Mouse (Mus musculus) cerebellum, postnatal 4 days (tissue): ENCODE measurements around the gene Zcwpw1.
A peak's percentile ranks its signal among the peaks of the same experiment; 100 is the strongest.

Experiments used
- DNase-seq, 2 experiments: peaks; one replicate each; pipeline ENCODE4 v3.0.0; 2022; ENCODE audit warnings: low spot score in 2 of 2, mixed read lengths in 1 of 2

Zcwpw1 gene

DNA sequence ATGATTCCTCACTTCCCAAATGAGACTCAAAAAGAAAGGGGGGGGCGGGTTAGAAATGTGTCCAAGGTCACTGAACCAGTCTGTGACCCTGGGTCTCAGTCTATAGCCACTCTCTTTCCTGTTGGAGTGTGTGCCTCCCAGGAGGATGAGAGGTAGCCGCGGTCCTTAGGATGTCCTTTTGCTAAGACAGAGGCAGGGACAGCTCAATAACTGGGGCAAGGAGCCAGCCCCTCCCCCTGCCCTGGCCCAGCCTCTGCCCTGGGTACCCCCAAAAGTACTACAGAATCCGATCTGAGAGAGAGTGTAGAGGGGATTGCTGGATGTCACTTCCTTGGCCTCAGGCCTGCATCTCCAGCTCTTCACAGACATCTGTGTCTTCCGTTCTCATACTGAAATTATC is 32.2 kb upstream of the Zcwpw1 start:
- no peak for DNase-seq

DNA sequence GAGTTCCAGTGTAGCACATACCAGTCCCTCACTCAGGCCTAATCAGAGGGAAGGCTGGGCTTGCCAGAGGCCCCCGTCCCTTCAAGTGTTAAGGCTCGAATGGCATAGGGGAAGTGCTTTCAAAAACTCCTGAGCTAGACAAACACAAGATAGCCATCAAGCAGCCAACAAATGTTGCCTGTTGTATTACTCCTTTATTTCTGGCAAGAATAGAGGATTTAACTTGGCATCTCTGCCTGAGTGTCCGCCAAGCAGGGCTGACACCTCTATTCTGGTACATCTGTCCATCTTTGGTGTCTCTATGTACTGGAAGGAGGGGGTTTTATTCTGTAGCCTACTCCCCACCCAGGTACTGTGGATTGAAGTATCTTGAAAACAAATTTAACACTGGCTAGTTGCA is 31.5 kb upstream of the Zcwpw1 start:
- DNase-seq, result no peak

DNA sequence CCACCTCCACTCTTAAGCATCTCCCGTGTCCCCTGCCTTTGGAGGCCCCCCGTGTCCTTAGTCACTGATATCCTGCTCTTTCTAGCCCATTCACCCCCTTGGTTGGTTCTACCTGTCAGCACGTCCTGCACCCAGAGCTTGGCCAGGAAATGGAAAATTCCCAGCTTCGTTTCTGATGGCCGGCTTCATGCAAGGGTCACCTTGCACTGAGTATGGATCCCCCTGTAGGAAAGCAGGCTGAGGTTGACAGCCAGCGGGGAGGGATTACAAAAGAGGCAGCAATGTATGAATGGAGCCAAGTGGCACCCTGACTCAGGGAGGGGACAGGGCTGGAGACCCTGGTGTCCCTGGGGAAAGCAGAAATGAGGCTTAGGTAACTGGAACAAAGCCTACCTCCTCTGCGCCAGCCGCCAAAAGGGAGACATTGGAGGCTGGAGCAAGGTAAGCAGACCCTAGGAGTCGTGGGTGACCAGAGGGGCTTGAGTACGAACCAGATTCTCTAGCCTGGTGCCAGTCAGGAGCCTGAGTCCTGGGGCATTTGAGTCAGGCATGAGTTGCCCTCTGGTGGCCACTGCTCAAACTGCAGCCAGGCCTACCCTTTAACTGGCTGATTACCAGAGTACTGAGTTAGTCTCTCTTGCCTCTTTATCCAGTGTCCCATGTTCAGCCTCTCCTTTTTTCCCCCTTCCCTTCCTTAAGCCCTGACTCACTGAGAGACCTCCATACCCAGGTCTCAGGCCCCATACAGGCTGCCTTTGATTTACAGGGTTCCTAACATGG is 30.5 kb upstream of the Zcwpw1 start:
- DNase-seq, result peak; percentile 82 to 91

DNA sequence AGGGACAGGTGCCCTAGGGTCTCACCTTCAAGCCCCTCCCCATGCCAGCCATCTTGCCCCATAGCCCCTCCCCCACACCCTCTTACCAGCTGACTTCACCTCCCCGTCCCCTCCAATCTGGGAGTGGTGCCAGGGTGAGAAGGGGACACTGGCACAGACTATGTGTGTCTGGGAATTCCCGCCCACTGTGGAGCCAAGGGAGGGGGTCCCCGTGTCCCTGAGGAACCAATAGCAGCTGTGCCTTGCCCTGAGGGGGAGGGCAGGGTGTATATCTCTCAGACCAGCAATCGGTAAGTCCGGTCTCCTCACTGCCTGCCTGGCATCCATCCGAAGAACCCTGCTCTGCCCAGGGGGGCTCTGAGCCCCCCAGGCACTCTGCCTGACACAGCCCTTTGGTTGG is 29.7 kb upstream of the Zcwpw1 start:
- DNase-seq, result peak in 1 of 2 experiments; percentile 69

DNA sequence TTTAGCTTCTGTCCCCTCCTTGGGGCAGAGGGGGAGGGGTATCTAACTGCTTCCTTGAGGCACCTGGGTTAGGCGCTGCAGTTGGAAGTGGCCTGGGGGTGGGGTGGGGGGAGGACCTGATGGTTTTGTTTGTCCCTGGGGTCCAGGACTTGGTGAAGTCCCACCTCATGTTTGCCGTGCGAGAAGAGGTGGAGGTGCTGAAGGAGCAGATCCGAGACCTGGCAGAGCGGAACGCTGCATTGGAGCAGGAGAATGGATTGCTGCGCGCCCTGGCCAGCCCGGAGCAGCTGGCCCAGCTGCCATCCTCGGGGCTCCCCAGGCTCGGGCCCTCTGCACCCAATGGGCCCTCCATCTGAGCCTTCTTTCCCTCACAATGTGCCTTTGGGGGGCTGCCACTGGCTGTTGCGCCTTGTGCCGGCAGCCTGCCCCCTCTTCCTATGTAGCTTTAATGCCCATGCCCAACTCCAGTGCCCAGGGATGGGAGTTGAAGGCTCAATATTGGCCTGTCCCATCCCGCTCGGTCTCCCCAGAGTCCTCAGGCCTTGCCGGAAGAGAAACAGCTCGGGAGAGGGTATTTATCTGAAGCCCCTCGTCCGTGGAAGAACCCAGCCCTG is 28.6 kb upstream of the Zcwpw1 start:
- DNase-seq, result no peak

DNA sequence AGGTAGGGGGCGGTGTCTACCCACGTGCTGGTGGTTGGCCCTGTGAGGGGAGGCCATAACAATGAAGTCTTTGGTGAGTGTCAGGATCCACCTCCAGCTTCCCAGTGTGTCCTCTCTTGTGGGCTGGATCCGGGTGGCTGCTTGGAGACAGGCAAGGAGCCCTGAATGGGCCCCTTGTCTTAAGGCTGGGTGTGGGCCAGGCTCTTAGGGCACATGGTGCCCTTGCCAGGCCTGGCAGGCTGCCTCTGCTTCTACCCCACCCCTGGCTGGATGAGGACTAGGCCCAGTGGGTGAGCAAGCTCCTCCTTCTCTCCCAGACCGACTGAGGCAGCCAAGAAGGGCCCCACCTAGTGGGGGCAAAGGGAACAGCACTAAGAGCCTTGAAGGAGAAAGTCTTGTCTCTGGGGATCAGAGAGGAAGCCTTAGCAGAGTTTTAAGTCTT is 27.6 kb upstream of the Zcwpw1 start:
- peak; percentile 81 to 93 for DNase-seq

DNA sequence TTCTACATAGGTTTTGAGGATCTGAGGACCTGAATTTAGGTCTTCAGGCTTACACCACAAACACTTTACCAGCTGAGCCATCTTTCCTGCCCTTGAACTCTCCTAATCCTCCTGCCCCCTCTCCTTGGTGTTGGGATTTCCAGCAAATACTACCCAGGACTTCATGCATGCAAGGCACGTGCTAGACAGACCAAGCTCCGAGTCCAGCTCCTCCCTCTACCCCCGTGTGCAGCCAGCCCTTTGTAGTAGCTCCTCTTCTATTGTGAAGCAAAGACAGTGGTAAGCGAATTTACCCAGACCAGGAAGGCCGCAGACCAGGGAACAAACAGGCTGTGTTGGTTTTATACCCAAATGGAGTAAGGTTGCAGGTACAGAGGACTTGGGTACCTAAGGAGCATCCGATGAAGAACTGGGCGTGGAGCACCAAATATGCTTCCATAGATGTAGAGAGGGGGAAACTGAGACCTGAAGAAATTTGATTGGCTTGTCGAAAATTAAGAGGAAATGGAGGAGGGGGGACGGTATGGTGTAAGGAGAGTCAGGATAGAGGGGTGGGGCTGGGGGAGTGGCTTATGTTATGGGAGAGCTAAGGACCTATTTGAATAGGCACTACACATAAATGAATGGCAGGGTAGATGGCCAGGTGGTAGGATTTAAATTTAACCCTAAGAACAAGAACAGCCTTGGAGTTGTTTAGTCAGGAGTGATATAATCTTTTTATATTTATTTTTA is 22.8 kb upstream of the Zcwpw1 start:
- DNase-seq, result no peak

DNA sequence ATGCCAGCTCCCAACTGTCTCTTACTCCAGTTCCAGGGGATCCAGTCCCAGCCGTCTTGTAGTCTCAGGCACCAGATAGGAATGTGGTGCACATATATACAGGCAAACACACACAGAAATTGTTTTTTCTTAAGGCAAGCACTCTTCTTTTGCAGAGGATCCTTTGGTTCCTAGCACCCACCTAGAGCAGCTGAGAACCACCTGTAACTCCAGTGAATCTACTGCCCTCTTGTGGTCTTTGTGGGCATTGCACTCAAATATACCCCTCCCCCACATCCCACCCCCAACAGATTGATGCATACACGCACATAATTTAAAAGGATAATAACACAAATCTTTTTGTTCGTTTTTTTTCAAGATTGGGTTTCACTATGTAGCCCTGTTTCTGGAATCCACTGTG is 21.3 kb upstream of the Zcwpw1 start:
- DNase-seq, result no peak

DNA sequence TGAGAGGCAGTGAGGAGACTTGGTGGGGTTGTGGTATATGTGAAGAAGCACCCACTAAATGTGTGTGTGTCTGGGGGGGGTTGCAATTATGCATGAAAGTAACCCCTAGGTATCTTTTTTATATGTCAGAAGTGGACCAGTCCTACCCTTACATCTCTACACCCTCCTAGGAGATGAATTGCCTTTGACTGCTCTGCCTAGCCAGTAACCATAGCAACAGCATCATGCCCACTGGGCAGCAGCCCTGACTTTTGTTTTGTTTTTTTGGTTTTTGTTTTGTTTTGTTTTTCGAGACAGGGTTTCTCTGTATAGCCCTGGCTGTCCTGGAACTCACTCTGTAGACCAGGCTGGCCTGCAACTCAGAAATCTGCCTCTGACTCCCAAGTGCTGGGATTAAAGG is 19.1 kb upstream of the Zcwpw1 start:
- DNase-seq, result no peak

DNA sequence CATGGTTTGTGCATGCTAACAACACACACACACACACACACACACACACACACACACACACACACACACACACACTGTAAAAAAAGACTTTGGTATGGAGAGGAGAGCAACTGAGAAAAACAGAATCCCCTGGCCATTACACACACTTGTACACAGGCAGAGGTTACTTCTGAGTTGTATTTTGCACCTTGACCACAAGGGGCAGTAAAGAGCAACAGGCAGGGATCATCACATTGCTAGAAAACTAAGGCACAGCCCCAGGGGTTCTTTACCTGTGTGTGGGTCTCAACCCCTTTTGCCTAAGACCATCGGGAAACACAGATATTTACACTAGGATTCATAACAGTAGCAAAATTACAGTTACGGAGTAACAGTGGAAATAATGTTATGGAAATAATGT is 16.9 kb upstream of the Zcwpw1 start:
- no peak for DNase-seq

DNA sequence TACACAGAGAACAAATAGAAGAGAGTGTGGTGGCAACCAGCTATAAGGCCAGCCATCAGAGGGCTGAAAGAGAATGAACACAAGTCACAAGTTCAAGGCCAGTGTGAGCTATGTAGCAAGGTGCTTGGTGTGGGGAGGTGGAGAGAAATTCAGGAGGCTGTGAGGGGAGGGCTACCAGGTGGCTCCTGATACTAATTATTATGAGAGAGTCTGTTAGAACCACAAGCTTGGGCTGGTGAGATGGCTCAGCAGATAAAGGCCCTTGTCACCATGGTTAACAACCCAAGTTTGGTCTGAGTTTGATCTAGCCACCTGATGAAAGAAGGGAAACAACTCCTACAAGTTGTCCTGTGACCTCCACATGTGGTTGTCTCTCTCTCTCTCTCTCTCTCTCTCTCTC is 14.8 kb upstream of the Zcwpw1 start:
- DNase-seq, result no peak

DNA sequence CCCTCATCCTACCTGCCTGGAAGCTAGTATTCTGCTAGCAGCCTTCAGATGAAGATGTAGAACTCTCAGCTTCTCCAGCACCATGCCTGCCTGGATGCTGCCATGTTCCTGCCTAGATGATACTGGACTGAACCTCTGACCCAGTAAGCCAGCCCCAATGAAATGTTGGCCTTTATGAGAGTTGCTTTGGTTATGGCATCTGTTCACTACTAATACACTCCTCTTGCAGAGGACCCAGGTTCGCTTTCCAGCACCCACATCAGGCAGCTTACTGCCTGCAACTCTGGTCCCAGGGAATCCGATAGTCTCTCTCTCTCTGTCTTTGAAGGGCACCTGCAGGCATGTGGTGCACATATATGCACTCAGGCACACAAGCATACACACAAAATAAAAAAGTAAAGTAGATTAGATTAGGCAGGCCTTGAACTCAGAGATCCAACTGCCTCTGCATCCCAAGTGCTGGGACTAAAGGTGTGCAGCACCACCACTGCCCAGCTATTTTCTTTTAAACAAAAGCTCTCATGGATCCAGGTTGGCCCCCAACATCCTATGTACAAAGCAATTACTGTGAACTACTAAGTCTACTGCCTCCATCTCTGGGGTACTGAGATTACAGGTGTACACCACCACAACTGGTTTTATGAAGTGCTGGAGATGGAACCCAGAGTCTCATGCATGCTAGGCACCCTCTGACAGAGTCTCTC is 11.9 kb upstream of the Zcwpw1 start:
- DNase-seq, result no peak

DNA sequence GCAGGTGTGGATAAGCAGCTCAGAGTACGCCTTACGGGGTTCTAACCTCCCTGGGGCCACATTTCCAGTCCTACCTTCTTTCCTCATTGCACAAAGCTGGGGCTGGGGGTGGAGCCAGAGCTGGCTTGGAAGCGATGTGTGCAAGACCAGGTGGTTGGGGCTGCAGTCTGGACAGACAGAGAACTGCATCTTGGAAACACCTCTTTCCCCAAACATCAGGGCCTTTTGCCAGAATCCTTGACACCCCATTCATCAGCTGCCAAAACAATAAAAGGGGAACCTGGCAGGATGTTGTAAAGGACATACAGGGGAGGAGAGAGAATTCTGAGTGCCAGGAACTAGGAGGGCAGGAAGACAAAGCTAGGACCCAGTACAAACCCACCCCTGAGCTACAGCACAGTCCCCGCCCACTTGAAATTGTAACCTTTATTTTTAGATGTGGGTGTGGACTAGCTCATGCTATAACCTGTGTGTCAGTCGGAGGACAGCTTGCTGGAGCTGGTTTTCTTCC is 11.1 kb upstream of the Zcwpw1 start:
- DNase-seq, result no peak

DNA sequence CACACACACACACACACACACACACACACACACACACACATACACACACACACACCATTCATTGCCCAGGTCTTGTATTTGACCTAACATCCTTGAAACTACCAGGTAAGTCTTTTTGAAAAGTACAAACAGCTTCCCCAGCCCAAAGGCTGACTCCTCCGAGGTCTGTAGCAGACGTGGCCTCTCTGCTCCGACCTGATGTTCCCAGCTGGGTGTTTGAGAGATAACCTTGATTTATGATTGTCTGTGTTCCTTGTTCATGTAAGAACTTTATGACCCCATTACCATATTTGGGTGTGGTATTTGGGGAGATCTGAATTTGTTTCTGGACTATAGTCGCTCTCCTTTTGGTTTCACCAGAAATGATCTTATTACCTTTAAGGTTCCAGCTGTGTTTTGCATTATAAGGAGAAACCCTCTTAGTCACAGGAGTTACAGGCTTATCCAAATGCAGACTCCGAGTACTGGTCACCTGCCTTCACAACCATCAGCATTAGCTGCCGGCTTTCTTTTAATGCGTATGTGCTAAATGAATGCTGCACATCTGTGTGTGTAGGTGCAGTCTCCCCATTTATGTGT is 10.2 kb upstream of the Zcwpw1 start:
- DNase-seq, result no peak

DNA sequence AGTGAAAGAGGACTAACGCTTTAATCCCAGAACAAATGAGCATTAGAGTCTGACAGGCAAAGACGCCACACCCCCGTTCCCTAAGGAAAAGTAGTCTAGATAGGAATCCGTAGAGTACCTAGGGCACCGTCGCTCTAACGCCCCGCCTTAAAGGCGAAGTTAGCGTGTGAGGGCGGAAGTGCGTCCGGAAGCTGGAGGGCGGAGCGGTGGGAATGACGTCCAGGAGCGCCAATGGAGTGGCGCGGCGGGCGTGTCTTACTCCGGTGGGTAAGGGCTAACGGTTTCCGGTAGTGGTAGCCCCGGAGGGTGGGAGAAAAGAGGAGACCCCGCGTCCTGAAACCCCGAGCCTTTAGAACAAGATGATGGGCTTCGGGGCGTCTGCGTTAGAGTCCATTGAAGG is 9.0 kb upstream of the Zcwpw1 start, which contains the start of gene Ppp1r35:
Gene Ppp1r35, plus strand, starts transcription at position 215 of the 400 bp plus-strand sequence.
- DNase-seq, result peak; percentile 94 to 99

DNA sequence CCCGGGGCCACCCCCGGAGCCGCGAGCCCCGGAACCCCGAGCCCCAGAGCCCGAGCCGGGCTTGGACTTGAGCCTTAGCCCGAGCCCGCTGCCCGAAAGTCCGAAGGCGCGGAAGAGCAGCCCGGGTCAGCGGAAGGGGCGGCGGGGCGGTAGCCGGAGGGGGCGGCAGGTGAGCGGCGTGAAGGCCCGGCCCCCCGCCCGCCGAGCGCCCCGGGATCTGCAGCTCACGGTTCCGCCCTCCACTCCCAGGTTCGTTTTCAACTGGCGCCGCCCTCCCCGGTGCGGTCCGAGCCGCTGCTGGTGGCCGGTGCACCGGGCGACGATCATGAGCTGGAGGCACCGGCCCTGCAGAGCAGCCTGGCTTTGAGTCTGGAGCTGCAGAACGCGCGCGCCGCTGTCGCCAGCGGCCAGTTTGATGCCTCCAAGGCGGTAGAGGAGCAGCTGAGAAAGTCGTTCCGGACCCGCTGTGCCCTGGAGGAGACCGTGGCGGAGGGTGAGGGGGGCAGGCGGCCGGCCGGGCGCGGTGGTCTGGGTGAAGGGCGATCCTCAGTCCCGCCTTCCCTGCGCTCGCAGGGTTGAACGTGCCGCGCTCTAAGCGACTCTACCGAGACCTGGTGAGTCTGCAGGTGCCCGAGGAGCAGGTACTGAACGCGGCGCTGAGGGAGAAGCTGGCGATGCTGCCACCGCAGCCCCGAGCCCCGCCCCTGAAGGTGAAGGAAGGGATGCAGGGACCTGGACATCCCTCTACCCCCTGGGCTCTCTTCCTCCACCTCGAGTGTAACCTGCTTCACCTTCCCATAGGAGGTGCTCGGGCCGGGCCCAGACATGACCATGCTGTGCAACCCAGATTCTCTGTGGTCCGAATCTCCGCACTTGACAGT is 8.3 kb upstream of the Zcwpw1 start:
- DNase-seq, result peak in 1 of 2 experiments; percentile 44

DNA sequence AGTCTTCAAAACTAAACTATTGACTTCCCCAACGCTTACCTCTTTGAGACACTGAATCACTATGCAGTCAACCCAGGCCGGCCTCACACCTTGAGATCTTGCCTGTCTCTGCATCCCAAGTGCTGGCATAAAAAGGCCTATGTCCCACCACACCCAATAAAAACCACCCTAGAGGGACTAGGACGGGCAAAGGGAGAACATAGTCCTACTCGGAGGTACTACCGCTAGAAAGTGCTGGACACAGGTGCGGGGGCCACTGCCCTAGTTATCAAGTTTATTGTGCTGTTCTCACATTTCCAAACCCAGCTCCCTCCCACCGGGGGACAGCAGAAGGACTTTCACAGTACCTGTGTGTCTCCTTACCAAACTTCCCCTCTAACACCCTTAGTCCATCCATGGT is 5.9 kb upstream of the Zcwpw1 start:
- no peak for DNase-seq

DNA sequence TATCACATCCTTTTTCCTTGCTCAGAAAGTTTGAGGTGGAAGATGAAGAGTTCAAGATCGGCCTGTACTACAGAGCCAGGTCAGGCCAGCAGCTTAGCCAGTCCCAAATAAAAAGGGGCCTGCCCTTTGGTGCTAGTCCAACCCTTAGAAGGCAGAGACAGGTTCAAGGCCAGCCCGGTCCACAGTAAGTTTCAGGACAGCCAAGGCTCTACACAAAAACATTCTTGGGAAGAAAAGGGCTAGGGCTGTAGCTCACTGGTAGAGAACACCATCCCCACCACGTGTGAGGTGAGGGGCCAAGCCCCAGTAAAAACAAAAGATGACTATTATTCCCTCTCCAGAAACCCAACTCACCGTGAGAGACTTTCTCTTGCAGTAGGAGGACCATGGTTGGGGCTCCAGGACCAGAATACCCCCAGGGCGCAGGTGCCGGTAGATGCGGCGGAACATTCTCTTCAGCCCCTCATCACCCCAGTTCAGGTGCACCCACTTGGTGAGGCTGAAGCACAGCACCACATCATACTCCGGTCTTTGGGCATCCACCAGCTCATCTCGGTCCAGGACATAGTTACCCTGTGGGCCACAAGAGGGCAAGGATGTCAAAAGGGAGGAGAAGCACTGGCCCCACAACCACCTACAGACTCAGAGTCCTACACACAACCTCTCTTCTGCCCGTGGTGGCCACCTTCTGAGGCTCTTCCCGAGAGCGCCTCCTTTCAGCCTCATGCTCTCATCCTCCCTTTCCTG is 4.6 kb upstream of the Zcwpw1 start:
- DNase-seq, result no peak

DNA sequence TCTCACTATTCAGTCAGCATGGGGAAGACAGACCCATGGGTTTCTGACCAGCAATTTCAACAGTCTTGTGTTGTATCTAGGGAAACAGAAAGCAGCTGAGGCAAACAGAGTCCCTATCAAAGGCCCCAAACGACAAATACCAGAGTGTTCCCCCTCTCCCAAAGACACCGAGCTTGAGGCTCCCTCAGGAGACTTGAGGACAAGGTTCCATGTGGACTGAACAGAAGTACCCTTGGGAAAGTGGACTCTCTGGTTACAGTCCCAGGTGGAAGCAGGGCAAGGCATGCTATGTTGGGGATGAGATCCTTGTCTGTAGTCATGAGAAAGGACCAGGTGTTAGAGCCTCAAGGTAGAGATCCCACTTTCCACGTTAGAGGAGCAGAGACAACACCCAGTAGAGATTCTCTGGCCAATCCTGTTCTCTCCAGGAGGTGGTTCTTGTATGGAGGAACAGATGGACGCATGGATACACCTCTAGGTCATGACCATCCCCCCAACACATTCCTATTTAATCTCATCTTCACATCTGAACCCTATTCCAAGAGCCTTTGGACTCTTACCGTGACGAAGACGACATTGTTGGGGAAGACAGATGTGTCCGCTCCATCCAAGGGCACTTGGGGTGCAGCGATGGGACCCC is 3.6 kb upstream of the Zcwpw1 start:
- no peak for DNase-seq
